ENCODE assay signal across 8 mouse cellular contexts in the genomic region with DNA sequence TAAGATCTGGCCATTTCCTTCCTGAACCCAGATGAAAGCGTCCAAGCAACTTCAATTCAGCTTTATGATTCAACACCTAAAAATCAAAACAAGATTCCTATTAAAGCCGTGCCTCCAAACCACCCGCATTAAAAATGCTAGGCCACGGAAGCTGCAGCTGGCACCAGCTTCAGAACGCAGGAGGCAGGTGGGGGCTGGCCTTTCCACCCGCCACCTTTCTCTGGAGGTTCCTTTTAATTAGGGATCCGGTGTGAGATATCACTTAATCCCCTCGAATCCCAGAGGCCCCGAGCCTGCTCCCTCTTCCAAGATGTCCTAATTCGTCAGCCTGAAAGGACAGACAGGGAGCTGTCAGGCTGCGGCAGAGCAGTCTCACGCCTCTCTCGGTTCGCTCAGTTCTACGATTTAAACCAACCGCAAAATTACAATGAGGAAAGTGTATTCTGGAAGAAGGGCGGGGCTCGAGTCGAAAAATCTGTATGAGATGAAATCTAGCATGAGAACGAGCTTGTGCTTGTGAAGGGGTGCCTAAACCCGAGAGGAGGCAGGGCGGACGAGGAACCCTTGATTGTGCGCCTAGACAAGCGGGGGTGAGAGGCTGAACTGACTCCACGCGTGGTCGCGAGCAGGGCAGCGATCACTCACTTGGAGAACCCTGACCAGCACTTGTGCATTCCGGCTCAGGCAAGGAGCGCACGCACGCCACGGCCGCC. TPM values are rescaled to one million over a fixed set of nuclear protein-coding genes. Genes with fewer than 3 reads are reported as not detected.
A peak's percentile ranks its signal among the peaks of the same experiment; 100 is the strongest.
DNase-seq lines count a peak whose midpoint lies in the region; ATAC-seq lines count a peak whose summit lies in the region.

No protein-coding gene starts in this region.

- H3K36me3 ChIP-seq in hindbrain, embryonic 14.5 days (replicated peaks; ENCODE audit: control insufficient read depth, insufficient read depth): no peaks in the 10 kb centered on the region
- no peaks in the 10 kb centered on the region for H3K36me3 ChIP-seq in midbrain, embryonic 15.5 days (replicated peaks)

- H3K9ac ChIP-seq in hindbrain, embryonic 14.5 days: peak overlapping the region; percentile 58
- peak overlapping the region; percentile 35 for H3K9ac ChIP-seq in midbrain, embryonic 15.5 days

- H3K4me3 ChIP-seq in hindbrain, embryonic 14.5 days (replicated peaks; ENCODE audit: low read length): peak overlapping the region; percentile 72
- H3K4me3 ChIP-seq in midbrain, embryonic 15.5 days: peak overlapping the region; percentile 52

- peaks cover 42% of the 10 kb centered on the region for H3K27me3 ChIP-seq in hindbrain, embryonic 14.5 days (ENCODE audit: control insufficient read depth, insufficient read depth, low read length)
- peaks cover 35% of the 10 kb centered on the region for H3K27me3 ChIP-seq in midbrain, embryonic 15.5 days (replicated peaks)

- no peak overlapping the region for H3K27ac ChIP-seq in hindbrain, embryonic 14.5 days
- H3K27ac ChIP-seq in midbrain, embryonic 15.5 days: no peak overlapping the region

- intact Hi-C loops in gastrocnemius, postnatal 14 days (cut with DNase I; ENCODE audit: low total_unique reads): loop anchor here (10.0 kb wide), 1 partner anchor 236 kb away; no protein-coding TSS in a partner anchor

- no peak for DNase-seq in frontal cortex, postnatal 36 days (ENCODE audit: low spot score in 2 of 2)
- DNase-seq in ovary, postnatal 14 days (ENCODE audit: low spot score): peak; percentile 21
- DNase-seq in ovary, postnatal 36 days (ENCODE audit: low spot score): no peak
- DNase-seq in hindbrain, embryonic 14.5 days (ENCODE audit: low spot score): peak; percentile 50
- no peak for DNase-seq in gastrocnemius, postnatal 14 days
- DNase-seq in frontal cortex, adult 2 months (ENCODE audit: extremely low spot score in 1 of 2, low spot score in 1 of 2): no peak

- WGBS in hindbrain, embryonic 14.5 days: 2% methylated on average over 36 of the region's 36 CpGs
- 1% methylated on average over 36 of the region's 36 CpGs for WGBS in midbrain, embryonic 15.5 days

- peak; percentile 36 for ATAC-seq in frontal cortex, adult (ENCODE audit: low TSS enrichment)
- ATAC-seq in hindbrain, embryonic 14.5 days (ENCODE audit: low FRiP score): peak; percentile 26; the same call in 1 of the 2 replicates
- peak; percentile 43 for ATAC-seq in midbrain, embryonic 15.5 days (replicated peaks)

- H3K4me2 ChIP-seq in hindbrain, embryonic 14.5 days (replicated peaks): peak overlapping the region; percentile 100
- H3K4me2 ChIP-seq in midbrain, embryonic 15.5 days: peak overlapping the region; percentile 99

- H3K4me1 ChIP-seq in hindbrain, embryonic 14.5 days (replicated peaks; ENCODE audit: control insufficient read depth, insufficient read depth, low read length): peaks cover 24% of the 10 kb centered on the region
- peaks cover 26% of the 10 kb centered on the region for H3K4me1 ChIP-seq in midbrain, embryonic 15.5 days

- H3K9me3 ChIP-seq in hindbrain, embryonic 14.5 days (ENCODE audit: control insufficient read depth, low read length): no peaks in the 10 kb centered on the region
- no peaks in the 10 kb centered on the region for H3K9me3 ChIP-seq in midbrain, embryonic 15.5 days

RNA-seq across cellular contexts. Expression of a gene that starts 1.5 kb away (rescaled TPM):
- 0.57 and 0.59 TPM in 2 replicates for polyA plus RNA-seq in hindbrain, embryonic 14.5 days (2014; fragmentation: Nextera tagmentation; extraction: Ambion mirVana)
- 0.92 and 1.1 TPM in 2 replicates for polyA plus RNA-seq in midbrain, embryonic 15.5 days (2015; fragmentation: Nextera tagmentation; extraction: Ambion mirVana)
- total RNA-seq in gastrocnemius, postnatal 14 days (2021): 1 to 10 TPM; 9.8 to 9.9 TPM
- polyA plus RNA-seq in frontal cortex, adult 2 months (2012; rRNA removed): 1.2 and 1.8 TPM in 2 replicates

Comparison
In these comparisons a context has a peak if more than half of its experiments do, and no peak if none do; other contexts are left out.
1. DNase-seq: peak in ovary, postnatal 14 days (single experiment) and hindbrain, embryonic 14.5 days (single experiment); none in frontal cortex, postnatal 36 days (0 of 2), ovary, postnatal 36 days (single experiment), gastrocnemius, postnatal 14 days (single experiment) and frontal cortex, adult 2 months (0 of 2).
2. Peak in every context shown above with its lines, with median percentiles within 50 percentile points of each other: ATAC-seq.